Mouse (Mus musculus): ENCODE data around the gene Kif13a. TPM values are rescaled to one million over a fixed set of nuclear protein-coding genes. Genes with fewer than 3 reads are reported as not detected.

Kif13a gene
- polyA plus RNA-seq, 1 experiment from 2014 or later = 11.4 TPM

DNA sequence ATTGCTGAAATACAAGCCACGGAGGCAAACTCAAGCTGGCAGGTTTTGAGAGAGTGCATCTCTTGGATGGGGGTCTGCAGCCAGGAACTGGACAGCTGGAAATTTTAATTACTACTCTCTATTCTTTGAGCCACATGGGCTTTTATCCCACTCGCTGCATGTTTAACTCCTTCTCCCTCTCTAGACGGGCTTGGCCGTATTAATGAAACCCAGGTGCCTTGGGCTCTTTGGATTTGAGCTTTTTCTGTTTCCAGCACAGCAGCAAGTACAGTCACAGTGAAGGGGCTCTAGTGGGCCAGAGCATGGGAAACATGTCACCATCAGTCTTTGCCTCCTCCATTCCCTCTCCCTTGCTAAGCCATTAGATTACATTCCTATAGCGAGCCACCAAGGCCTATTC lies 16.4 kb upstream of the Kif13a start:
- Histone ChIP-seq H3K36me3 (no peaks in the 10 kb centered on the region), H3K9ac (replicated peaks) (no peak overlapping the region), H3K9me3 (no peaks in the 10 kb centered on the region), H3K4me2 (replicated peaks) (no peak overlapping the region), H3K27ac (replicated peaks) (no peak overlapping the region), H3K27me3 (no peaks in the 10 kb centered on the region), H3K4me1 (no peaks in the 10 kb centered on the region), H3K4me3 (no peak overlapping the region)
- no peak for ATAC-seq (replicated peaks)
- 13% methylated on average over 5 of the region's 5 CpGs for WGBS

DNA sequence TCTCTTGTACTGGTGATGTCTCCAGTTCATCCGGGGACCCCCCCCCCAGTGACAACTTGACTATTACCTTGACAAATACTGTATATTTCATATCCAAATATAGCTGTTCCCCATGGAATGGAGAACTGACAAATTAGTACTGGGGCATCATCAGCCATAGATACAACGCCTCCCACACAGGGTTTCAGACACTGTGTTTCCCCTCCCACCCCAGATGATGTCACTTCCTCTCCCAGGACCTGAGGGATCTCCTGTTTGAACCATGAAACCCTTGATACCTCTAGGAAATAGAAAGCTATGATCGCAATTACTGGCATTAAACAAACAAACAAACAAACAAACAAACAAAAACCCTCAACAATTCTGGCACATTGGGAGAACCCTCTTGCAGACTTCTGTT lies 15.6 kb upstream of the Kif13a start:
- WGBS = 88% methylated on average over 3 of the region's 3 CpGs
- Histone ChIP-seq H3K9ac (replicated peaks) (no peak overlapping the region), H3K9me3 (no peaks in the 10 kb centered on the region), H3K4me2 (replicated peaks) (no peak overlapping the region), H3K4me3 (no peak overlapping the region), H3K4me1 (no peaks in the 10 kb centered on the region), H3K27ac (replicated peaks) (no peak overlapping the region), H3K27me3 (no peaks in the 10 kb centered on the region), H3K36me3 (no peaks in the 10 kb centered on the region)
- no peak for ATAC-seq (replicated peaks)

DNA sequence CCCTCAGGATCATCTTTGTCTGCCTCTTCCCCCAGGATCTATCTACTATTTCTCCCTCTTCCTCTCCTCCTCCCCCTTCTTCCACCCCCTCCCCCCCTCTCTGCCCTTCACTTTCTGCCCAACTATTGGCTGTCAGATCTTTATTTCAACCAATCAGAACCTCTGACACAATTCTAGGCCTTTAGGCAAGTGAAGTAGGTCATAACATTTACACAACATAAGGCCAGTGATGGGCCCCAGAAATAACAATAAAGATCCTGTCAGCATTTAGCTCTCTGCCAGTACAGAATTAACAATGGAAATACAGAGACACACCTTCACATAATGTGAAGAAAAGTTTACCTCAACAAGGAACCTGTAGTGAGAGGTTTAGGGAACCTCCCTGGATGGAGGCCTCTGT lies 13.6 kb upstream of the Kif13a start:
- ATAC-seq (replicated peaks) = no peak
- no peaks in the 10 kb centered on the region for H3K4me1 ChIP-seq
- no peak overlapping the region for H3K27ac ChIP-seq (replicated peaks)
- no peak overlapping the region for H3K4me3 ChIP-seq
- no peaks in the 10 kb centered on the region for H3K9me3 ChIP-seq
- no peaks in the 10 kb centered on the region for H3K36me3 ChIP-seq
- no peak overlapping the region for H3K4me2 ChIP-seq (replicated peaks)
- no peaks in the 10 kb centered on the region for H3K27me3 ChIP-seq
- no peak overlapping the region for H3K9ac ChIP-seq (replicated peaks)

DNA sequence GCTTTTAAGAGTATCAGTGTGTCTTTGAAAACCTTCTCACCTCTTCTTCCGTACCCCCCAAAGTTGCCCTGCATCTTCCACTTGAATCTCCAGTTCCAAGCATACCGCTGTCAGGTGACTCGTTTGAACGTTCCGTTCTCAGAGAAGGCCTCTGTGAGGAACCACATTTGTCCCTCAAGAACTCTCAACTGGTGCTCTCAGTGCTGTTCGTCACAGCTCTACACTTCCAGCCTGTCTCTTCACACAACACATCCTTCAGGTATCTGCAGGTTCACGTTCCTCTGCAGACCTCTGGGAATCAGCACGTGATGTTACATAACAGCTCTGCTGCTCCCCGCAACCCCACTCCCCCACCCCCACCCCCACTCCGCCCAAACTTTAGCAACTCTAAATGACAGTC lies 4.4 kb upstream of the Kif13a start:
- Histone ChIP-seq H3K27ac (replicated peaks) (no peak overlapping the region), H3K36me3 (no peaks in the 10 kb centered on the region)
- WGBS = 87% methylated on average over 10 of the region's 10 CpGs

DNA sequence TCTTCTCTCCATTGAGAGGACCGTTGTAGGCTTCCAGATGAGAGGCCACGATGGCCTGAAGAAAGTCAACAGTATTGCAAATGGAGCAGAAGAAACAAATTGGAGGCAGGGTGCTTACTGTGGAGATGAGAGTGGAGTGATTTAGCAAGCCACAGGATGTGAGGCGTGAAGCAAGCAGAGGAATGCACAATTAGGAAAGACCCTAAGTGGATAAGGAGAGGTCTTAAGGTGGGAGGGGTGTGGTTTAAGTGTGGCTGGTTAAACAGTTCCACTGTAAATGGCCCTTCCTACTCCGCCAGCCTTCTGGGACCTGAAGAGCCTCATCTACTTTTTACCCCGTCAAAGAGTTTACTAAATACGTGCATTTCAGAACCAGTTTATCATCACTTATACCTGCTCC lies 3.2 kb upstream of the Kif13a start:
- no peak overlapping the region for H3K27ac ChIP-seq (replicated peaks)
- ATAC-seq (replicated peaks) = no peak
- H3K27me3 ChIP-seq = no peaks in the 10 kb centered on the region
- peaks cover 22% of the 10 kb centered on the region for H3K4me1 ChIP-seq
- no peak overlapping the region for H3K4me2 ChIP-seq (replicated peaks)
- H3K4me3 ChIP-seq = no peak overlapping the region
- WGBS = 86% methylated on average over 6 of the region's 6 CpGs
- H3K9me3 ChIP-seq = no peaks in the 10 kb centered on the region
- no peak overlapping the region for H3K9ac ChIP-seq (replicated peaks)
- no peaks in the 10 kb centered on the region for H3K36me3 ChIP-seq

More for the DNA sequence above, 4.4 kb upstream of the Kif13a start:
- Histone ChIP-seq H3K4me1 (peaks cover 9% of the 10 kb centered on the region), H3K4me2 (replicated peaks) (no peak overlapping the region), H3K4me3 (no peak overlapping the region), H3K9me3 (no peaks in the 10 kb centered on the region), H3K9ac (replicated peaks) (no peak overlapping the region), H3K27me3 (no peaks in the 10 kb centered on the region)
- ATAC-seq (replicated peaks) = no peak

GRCm38 (mm10) chr13:46932049-46932448 lies 2.4 kb upstream of the Kif13a start:
- 88% methylated on average over 1 of the region's 1 CpGs for WGBS
- H3K9me3 ChIP-seq = no peaks in the 10 kb centered on the region
- peaks cover 22% of the 10 kb centered on the region for H3K4me1 ChIP-seq
- ATAC-seq (replicated peaks) = no peak
- H3K4me3 ChIP-seq = no peak overlapping the region
- no peaks in the 10 kb centered on the region for H3K27me3 ChIP-seq
- no peaks in the 10 kb centered on the region for H3K36me3 ChIP-seq
- no peak overlapping the region for H3K4me2 ChIP-seq (replicated peaks)
- H3K27ac ChIP-seq (replicated peaks) = no peak overlapping the region
- no peak overlapping the region for H3K9ac ChIP-seq (replicated peaks)

DNA sequence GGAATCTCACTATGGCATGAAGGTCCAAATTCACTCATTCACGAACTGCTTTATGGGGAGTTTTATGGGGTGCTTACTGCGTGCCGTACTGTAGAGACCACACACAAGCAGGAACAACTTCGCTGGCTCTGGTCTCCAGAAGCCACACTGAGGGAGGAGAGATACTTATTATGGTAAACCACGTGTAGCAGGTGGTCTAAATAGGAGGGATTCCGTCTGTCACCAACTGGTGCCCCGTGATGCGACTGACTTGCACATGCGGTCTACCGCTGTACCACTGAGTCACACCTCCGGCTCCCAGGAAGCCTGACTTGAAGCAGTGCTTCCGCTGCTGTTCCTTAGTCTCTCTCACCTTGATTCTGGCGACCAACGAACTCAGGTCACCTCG lies 986 bp upstream of the Kif13a start:
- Histone ChIP-seq H3K4me1 (peaks cover 22% of the 10 kb centered on the region), H3K9me3 (no peaks in the 10 kb centered on the region), H3K9ac (replicated peaks) (peak overlapping the region; percentile 85), H3K27me3 (no peaks in the 10 kb centered on the region), H3K36me3 (no peaks in the 10 kb centered on the region), H3K27ac (replicated peaks) (peak overlapping the region; percentile 97), H3K4me3 (peak overlapping the region; percentile 96), H3K4me2 (replicated peaks) (peak overlapping the region; percentile 93)
- ATAC-seq (replicated peaks) = peak; percentile 36
- WGBS = 1% methylated on average over 15 of the region's 15 CpGs

DNA sequence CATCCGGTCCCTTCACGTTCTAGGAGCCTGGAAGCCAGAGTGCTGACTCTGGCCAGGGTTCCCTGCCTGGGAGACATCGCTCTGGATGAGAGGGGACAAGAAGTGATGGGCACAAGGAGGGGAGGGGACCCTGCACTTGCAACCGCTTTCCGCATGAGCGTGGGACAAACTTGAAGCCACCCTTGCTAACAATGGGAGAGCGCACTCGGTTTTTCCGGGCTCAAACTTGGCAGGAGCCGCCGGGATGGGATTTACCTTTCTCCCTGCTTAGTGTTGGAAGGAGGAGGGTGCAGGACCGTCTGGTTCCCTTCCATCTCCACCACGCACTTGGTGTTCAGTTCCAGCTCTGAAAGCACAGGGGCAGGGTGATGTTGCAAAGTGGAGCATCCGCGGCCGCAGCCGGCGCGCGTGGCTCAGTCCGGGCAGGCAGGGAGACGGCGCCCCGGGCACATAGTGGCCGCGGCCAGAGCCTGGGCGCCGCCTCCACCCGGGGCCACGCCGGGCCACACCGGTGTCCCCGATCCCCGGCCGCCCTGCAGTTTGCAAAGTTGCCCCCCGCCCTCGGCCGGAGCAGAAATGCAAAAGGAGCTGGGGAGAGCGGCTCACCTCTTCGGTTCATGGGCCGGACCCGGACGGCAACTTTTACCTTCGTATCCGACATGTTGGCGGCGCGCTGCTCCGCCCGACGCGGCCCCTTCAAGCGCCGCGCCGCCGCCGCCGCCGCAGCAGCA lies 541 bp downstream of the Kif13a start:
- H3K4me3 ChIP-seq = peak overlapping the region; percentile 96
- H3K4me2 ChIP-seq (replicated peaks) = peak overlapping the region; percentile 93
- under 1% methylated on average over 59 of the region's 60 CpGs for WGBS

GRCm38 (mm10) chr13:46928404-46928803 lies 1.3 kb downstream of the Kif13a start:
- H3K4me1 ChIP-seq = peaks cover 22% of the 10 kb centered on the region
- H3K4me2 ChIP-seq (replicated peaks) = peak overlapping the region; percentile 93
- H3K27ac ChIP-seq (replicated peaks) = no peak overlapping the region
- no peak for ATAC-seq (replicated peaks)
- peak overlapping the region; percentile 96 for H3K4me3 ChIP-seq
- H3K27me3 ChIP-seq = no peaks in the 10 kb centered on the region
- H3K9me3 ChIP-seq = no peaks in the 10 kb centered on the region
- 12% methylated on average over 5 of the region's 5 CpGs for WGBS
- no peaks in the 10 kb centered on the region for H3K36me3 ChIP-seq
- peak overlapping the region; percentile 85 for H3K9ac ChIP-seq (replicated peaks)

More for the DNA sequence above, 541 bp downstream of the Kif13a start:
- Histone ChIP-seq H3K9me3 (no peaks in the 10 kb centered on the region), H3K36me3 (no peaks in the 10 kb centered on the region), H3K27me3 (no peaks in the 10 kb centered on the region), H3K9ac (replicated peaks) (peak overlapping the region; percentile 85), H3K27ac (replicated peaks) (peak overlapping the region; percentile 97), H3K4me1 (peaks cover 22% of the 10 kb centered on the region)
- ATAC-seq (replicated peaks) = peak; percentile 45

GRCm38 (mm10) chr13:46925671-46926070 lies 4.0 kb downstream of the Kif13a start:
- WGBS = 84% methylated on average over 13 of the region's 13 CpGs
- H3K27me3 ChIP-seq = no peaks in the 10 kb centered on the region
- no peaks in the 10 kb centered on the region for H3K36me3 ChIP-seq
- H3K4me2 ChIP-seq (replicated peaks) = no peak overlapping the region
- H3K27ac ChIP-seq (replicated peaks) = no peak overlapping the region
- H3K4me1 ChIP-seq = peaks cover 19% of the 10 kb centered on the region
- H3K9ac ChIP-seq (replicated peaks) = no peak overlapping the region
- ATAC-seq (replicated peaks) = no peak
- H3K4me3 ChIP-seq = no peak overlapping the region
- no peaks in the 10 kb centered on the region for H3K9me3 ChIP-seq

GRCm38 (mm10) chr13:46921559-46921958 lies 8.1 kb downstream of the Kif13a start:
- Histone ChIP-seq H3K9me3 (no peaks in the 10 kb centered on the region), H3K27ac (replicated peaks) (no peak overlapping the region), H3K4me3 (no peak overlapping the region), H3K4me1 (no peaks in the 10 kb centered on the region), H3K27me3 (no peaks in the 10 kb centered on the region), H3K9ac (replicated peaks) (no peak overlapping the region), H3K36me3 (no peaks in the 10 kb centered on the region), H3K4me2 (replicated peaks) (no peak overlapping the region)
- WGBS = 85% methylated on average over 8 of the region's 8 CpGs
- ATAC-seq (replicated peaks) = no peak

DNA sequence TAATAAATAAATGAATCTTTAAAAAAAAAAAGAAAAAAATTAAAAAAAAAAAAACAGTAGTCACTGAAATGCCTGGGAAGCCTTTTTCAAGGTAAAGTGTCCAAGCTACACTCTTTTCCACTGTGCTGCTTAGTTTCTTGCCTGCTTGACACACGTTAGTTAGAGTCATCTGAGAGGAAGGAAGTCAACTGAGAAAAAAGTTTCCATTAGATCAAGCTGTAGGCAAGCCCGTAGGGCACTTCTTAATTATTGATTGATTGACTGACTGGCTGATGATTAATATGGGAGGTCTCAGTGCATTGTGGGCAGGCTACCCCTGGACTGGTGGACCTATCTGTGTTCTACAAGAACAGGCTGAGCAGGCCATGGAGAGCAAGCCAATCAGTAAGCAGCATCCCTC lies 9.9 kb downstream of the Kif13a start:
- no peak overlapping the region for H3K9ac ChIP-seq (replicated peaks)
- no peak overlapping the region for H3K4me3 ChIP-seq
- H3K9me3 ChIP-seq = no peaks in the 10 kb centered on the region
- H3K27ac ChIP-seq (replicated peaks) = no peak overlapping the region
- 93% methylated on average over 2 of the region's 2 CpGs for WGBS
- no peaks in the 10 kb centered on the region for H3K27me3 ChIP-seq
- H3K36me3 ChIP-seq = no peaks in the 10 kb centered on the region
- H3K4me1 ChIP-seq = no peaks in the 10 kb centered on the region
- no peak overlapping the region for H3K4me2 ChIP-seq (replicated peaks)
- no peak for ATAC-seq (replicated peaks)

- no peak for ATAC-seq (replicated peaks)
- Histone ChIP-seq H3K9me3 (no peaks in the 10 kb centered on the region), H3K27ac (replicated peaks) (no peak overlapping the region), H3K36me3 (no peaks in the 10 kb centered on the region), H3K27me3 (no peaks in the 10 kb centered on the region), H3K4me2 (replicated peaks) (no peak overlapping the region), H3K4me1 (no peaks in the 10 kb centered on the region), H3K4me3 (no peak overlapping the region), H3K9ac (replicated peaks) (no peak overlapping the region)
- 89% methylated on average over 5 of the region's 5 CpGs for WGBS
Observed at GRCm38 (mm10) chr13:46918509-46918908, 11.2 kb downstream of the Kif13a start.

All from forebrain, embryonic 15.5 days (tissue).